Mouse (Mus musculus) forebrain, embryonic 11.5 days (tissue): ENCODE measurements around the gene Mtfmt. TPM values are rescaled to one million over a fixed set of nuclear protein-coding genes. Genes with fewer than 3 reads are reported as not detected.

ENCODE experiments used
- polyA plus RNA-seq: library from polyadenylated mRNA; unstranded; fragments of >200 nt; fragmentation: Nextera tagmentation; extraction: Ambion mirVana; gene quantifications from 2 replicates; pipeline ENCODE4 v1.2.1, GENCODE M21; 2014

The Mtfmt gene
- polyA plus RNA-seq, 1 experiment from 2014 or later = 19.6 TPM

Other genes starting within 250 kb of the Mtfmt start
- 5.4 and 6.6 TPM in 2 replicates for gene Parp16, start 240.4 kb upstream of the Mtfmt start, polyA plus RNA-seq
- 0.52 and 0.92 TPM in 2 replicates for gene Cilp, start 170.6 kb upstream of the Mtfmt start, polyA plus RNA-seq
- 50.6 and 51.3 TPM in 2 replicates for gene Clpx, start 141.5 kb upstream of the Mtfmt start, polyA plus RNA-seq
- gene Pdcd7, start 89.7 kb upstream of the Mtfmt start, polyA plus RNA-seq = 13.1 and 15.6 TPM in 2 replicates
- gene Ubap1l, start 74.7 kb upstream of the Mtfmt start, polyA plus RNA-seq = 0.52 and 0.73 TPM in 2 replicates
- 0.29 and 0.48 TPM in 2 replicates for gene Kbtbd13, start 44.1 kb upstream of the Mtfmt start, polyA plus RNA-seq
- gene Rasl12, start 37.3 kb upstream of the Mtfmt start, polyA plus RNA-seq = 6.7 and 7.2 TPM in 2 replicates
- gene Slc51b, start 12.8 kb upstream of the Mtfmt start, polyA plus RNA-seq = not detected in 2 replicates
- gene Spg21, start 25.2 kb downstream of the Mtfmt start, polyA plus RNA-seq = 95.5 and 110 TPM in 2 replicates
- gene Ankdd1a, start 84.4 kb downstream of the Mtfmt start, polyA plus RNA-seq = 0.20 TPM in 1 of 2 replicates, not detected in the other
- gene Plekho2, start 144.3 kb downstream of the Mtfmt start, polyA plus RNA-seq = 8.3 and 8.8 TPM in 2 replicates
- gene Pif1, start 151.4 kb downstream of the Mtfmt start, polyA plus RNA-seq = 26.2 and 31.8 TPM in 2 replicates
- gene Rbpms2, start 193.9 kb downstream of the Mtfmt start, polyA plus RNA-seq = 20.3 and 23.6 TPM in 2 replicates
- 208 and 218 TPM in 2 replicates for gene Oaz2, start 232.2 kb downstream of the Mtfmt start, polyA plus RNA-seq